Mouse (Mus musculus): Measurements from ENCODE around the gene Vmn1r222. TPM values are rescaled to one million over a fixed set of nuclear protein-coding genes. Genes with fewer than 3 reads are reported as not detected.
A peak's percentile ranks its signal among the peaks of the same experiment; 100 is the strongest.
"Not testable (repeated sequence)": the region's sequence is repeated elsewhere in the genome, so short reads cannot be mapped to it uniquely, and the experiment has no call there.

Gene Vmn1r222
- not detected in 2 replicates for polyA plus RNA-seq (2014; fragmentation: Nextera tagmentation; extraction: Ambion mirVana)

GRCm38 (mm10) chr13:23235847-23236246 lies at the start of gene Vmn1r222:
Gene Vmn1r222 (minus strand): TSS chr13:23235947.
- not testable (repeated sequence) for H3K36me3 ChIP-seq (ENCODE audit: control insufficient read depth, insufficient read depth, low read length); H3K27me3 ChIP-seq (ENCODE audit: control insufficient read depth, insufficient read depth, low read length); H3K9me3 ChIP-seq (ENCODE audit: control insufficient read depth, low read length); H3K27ac ChIP-seq (ENCODE audit: low read depth, low read length); H3K9ac ChIP-seq (ENCODE audit: low read length); ATAC-seq (ENCODE audit: insufficient read depth, low FRiP score, low TSS enrichment); DNase-seq (ENCODE audit: low spot score); H3K4me1 ChIP-seq (ENCODE audit: control insufficient read depth, insufficient read depth, low read length); H3K4me2 ChIP-seq (ENCODE audit: low read depth); H3K4me3 ChIP-seq (ENCODE audit: low read depth, low read length)

- Histone ChIP-seq H3K27me3 (ENCODE audit: control insufficient read depth, insufficient read depth, low read length) (peaks cover 5% of the 10 kb centered on the region; the same call in 1 of the 2 replicates), H3K9me3 (ENCODE audit: control insufficient read depth, low read length) (no peaks in the 10 kb centered on the region), H3K9ac (ENCODE audit: low read length) (peak overlapping the region; percentile 45), H3K4me3 (ENCODE audit: low read depth, low read length) (peak overlapping the region; percentile 38), H3K36me3 (ENCODE audit: control insufficient read depth, insufficient read depth, low read length) (no peaks in the 10 kb centered on the region), H3K27ac (ENCODE audit: low read depth, low read length) (no peak overlapping the region), H3K4me2 (ENCODE audit: low read depth) (peak overlapping the region; percentile 56), H3K4me1 (ENCODE audit: control insufficient read depth, insufficient read depth, low read length) (no peaks in the 10 kb centered on the region; the same call in 1 of the 2 replicates)
- DNase-seq (ENCODE audit: low spot score) (peak; percentile 56), ATAC-seq (ENCODE audit: insufficient read depth, low FRiP score, low TSS enrichment) (peak; percentile 77)
- 1% methylated on average over 22 of the region's 22 CpGs for WGBS
Observed at GRCm38 (mm10) chr13:23285191-23285920, 49.6 kb upstream of the Vmn1r222 start.

GRCm38 (mm10) chr13:23279992-23280391 lies 44.2 kb upstream of the Vmn1r222 start:
- Histone ChIP-seq H3K9ac (ENCODE audit: low read length) (no peak overlapping the region), H3K9me3 (ENCODE audit: control insufficient read depth, low read length) (no peaks in the 10 kb centered on the region), H3K4me2 (ENCODE audit: low read depth) (no peak overlapping the region), H3K36me3 (ENCODE audit: control insufficient read depth, insufficient read depth, low read length) (no peaks in the 10 kb centered on the region), H3K27ac (ENCODE audit: low read depth, low read length) (no peak overlapping the region), H3K4me3 (ENCODE audit: low read depth, low read length) (no peak overlapping the region), H3K27me3 (ENCODE audit: control insufficient read depth, insufficient read depth, low read length) (no peaks in the 10 kb centered on the region; the same call in 1 of the 2 replicates), H3K4me1 (ENCODE audit: control insufficient read depth, insufficient read depth, low read length) (no peaks in the 10 kb centered on the region)
- ATAC-seq (ENCODE audit: insufficient read depth, low FRiP score, low TSS enrichment) (no peak), DNase-seq (ENCODE audit: low spot score) (no peak)
- 87% methylated on average over 3 of the region's 3 CpGs for WGBS

- ATAC-seq (ENCODE audit: insufficient read depth, low FRiP score, low TSS enrichment): no peak
- WGBS: 95% methylated on average over 4 of the region's 4 CpGs
- H3K4me3 ChIP-seq (ENCODE audit: low read depth, low read length): no peak overlapping the region
Observed at GRCm38 (mm10) chr13:23279576-23279975, 43.8 kb upstream of the Vmn1r222 start.

GRCm38 (mm10) chr13:23270321-23271101 lies 34.8 kb upstream of the Vmn1r222 start:
- peak overlapping the region; percentile 31 for H3K4me3 ChIP-seq (ENCODE audit: low read depth, low read length)
- peak; percentile 89 for ATAC-seq (ENCODE audit: insufficient read depth, low FRiP score, low TSS enrichment)
- WGBS: 3% methylated on average over 34 of the region's 34 CpGs

More at GRCm38 (mm10) chr13:23279576-23279975, 43.8 kb upstream of the Vmn1r222 start:
- no peak overlapping the region for H3K4me2 ChIP-seq (ENCODE audit: low read depth)
- H3K4me1 ChIP-seq (ENCODE audit: control insufficient read depth, insufficient read depth, low read length): no peaks in the 10 kb centered on the region
- no peak overlapping the region for H3K9ac ChIP-seq (ENCODE audit: low read length)
- no peaks in the 10 kb centered on the region for H3K9me3 ChIP-seq (ENCODE audit: control insufficient read depth, low read length)
- DNase-seq (ENCODE audit: low spot score): no peak
- no peaks in the 10 kb centered on the region for H3K27me3 ChIP-seq (ENCODE audit: control insufficient read depth, insufficient read depth, low read length)
- H3K36me3 ChIP-seq (ENCODE audit: control insufficient read depth, insufficient read depth, low read length): no peaks in the 10 kb centered on the region
- no peak overlapping the region for H3K27ac ChIP-seq (ENCODE audit: low read depth, low read length)

GRCm38 (mm10) chr13:23269681-23270080 lies 33.9 kb upstream of the Vmn1r222 start:
- H3K4me2 ChIP-seq (ENCODE audit: low read depth): peak overlapping the region; percentile 48
- H3K9ac ChIP-seq (ENCODE audit: low read length): no peak overlapping the region
- DNase-seq (ENCODE audit: low spot score): no peak
- H3K36me3 ChIP-seq (ENCODE audit: control insufficient read depth, insufficient read depth, low read length): no peaks in the 10 kb centered on the region
- H3K4me3 ChIP-seq (ENCODE audit: low read depth, low read length): peak overlapping the region; percentile 31
- H3K4me1 ChIP-seq (ENCODE audit: control insufficient read depth, insufficient read depth, low read length): no peaks in the 10 kb centered on the region
- 25% methylated on average over 11 of the region's 11 CpGs for WGBS
- no peak; the same call in 1 of the 2 replicates for ATAC-seq (ENCODE audit: insufficient read depth, low FRiP score, low TSS enrichment)
- H3K27me3 ChIP-seq (ENCODE audit: control insufficient read depth, insufficient read depth, low read length): no peaks in the 10 kb centered on the region
- no peak overlapping the region for H3K27ac ChIP-seq (ENCODE audit: low read depth, low read length)
- no peaks in the 10 kb centered on the region for H3K9me3 ChIP-seq (ENCODE audit: control insufficient read depth, low read length)

More at GRCm38 (mm10) chr13:23270321-23271101, 34.8 kb upstream of the Vmn1r222 start:
- Histone ChIP-seq H3K9ac (ENCODE audit: low read length) (no peak overlapping the region; the same call in 1 of the 2 replicates), H3K4me2 (ENCODE audit: low read depth) (peak overlapping the region; percentile 48), H3K36me3 (ENCODE audit: control insufficient read depth, insufficient read depth, low read length) (no peaks in the 10 kb centered on the region), H3K4me1 (ENCODE audit: control insufficient read depth, insufficient read depth, low read length) (no peaks in the 10 kb centered on the region), H3K27me3 (ENCODE audit: control insufficient read depth, insufficient read depth, low read length) (no peaks in the 10 kb centered on the region), H3K27ac (ENCODE audit: low read depth, low read length) (no peak overlapping the region), H3K9me3 (ENCODE audit: control insufficient read depth, low read length) (no peaks in the 10 kb centered on the region)
- DNase-seq (ENCODE audit: low spot score): peak; percentile 73

- not testable (repeated sequence) for H3K4me3 ChIP-seq (ENCODE audit: low read depth, low read length); H3K4me2 ChIP-seq (ENCODE audit: low read depth); H3K36me3 ChIP-seq (ENCODE audit: control insufficient read depth, insufficient read depth, low read length); H3K9me3 ChIP-seq (ENCODE audit: control insufficient read depth, low read length); DNase-seq (ENCODE audit: low spot score); H3K27ac ChIP-seq (ENCODE audit: low read depth, low read length); H3K9ac ChIP-seq (ENCODE audit: low read length); H3K27me3 ChIP-seq (ENCODE audit: control insufficient read depth, insufficient read depth, low read length); ATAC-seq (ENCODE audit: insufficient read depth, low FRiP score, low TSS enrichment); H3K4me1 ChIP-seq (ENCODE audit: control insufficient read depth, insufficient read depth, low read length)
- WGBS: 50% methylated on average over 4 of the region's 4 CpGs
Observed at GRCm38 (mm10) chr13:23269127-23269526, 33.4 kb upstream of the Vmn1r222 start.

GRCm38 (mm10) chr13:23268606-23269005 lies 32.9 kb upstream of the Vmn1r222 start:
- H3K36me3 ChIP-seq (ENCODE audit: control insufficient read depth, insufficient read depth, low read length); H3K9ac ChIP-seq (ENCODE audit: low read length); H3K4me3 ChIP-seq (ENCODE audit: low read depth, low read length); ATAC-seq (ENCODE audit: insufficient read depth, low FRiP score, low TSS enrichment); H3K27ac ChIP-seq (ENCODE audit: low read depth, low read length); H3K4me1 ChIP-seq (ENCODE audit: control insufficient read depth, insufficient read depth, low read length); H3K9me3 ChIP-seq (ENCODE audit: control insufficient read depth, low read length); H3K4me2 ChIP-seq (ENCODE audit: low read depth); H3K27me3 ChIP-seq (ENCODE audit: control insufficient read depth, insufficient read depth, low read length); DNase-seq (ENCODE audit: low spot score): not testable (repeated sequence)
- 95% methylated on average over 3 of the region's 3 CpGs for WGBS
